Mouse (Mus musculus): ENCODE data around the gene Pdzd7.
A peak's percentile ranks its signal among the peaks of the same experiment; 100 is the strongest.

DNA sequence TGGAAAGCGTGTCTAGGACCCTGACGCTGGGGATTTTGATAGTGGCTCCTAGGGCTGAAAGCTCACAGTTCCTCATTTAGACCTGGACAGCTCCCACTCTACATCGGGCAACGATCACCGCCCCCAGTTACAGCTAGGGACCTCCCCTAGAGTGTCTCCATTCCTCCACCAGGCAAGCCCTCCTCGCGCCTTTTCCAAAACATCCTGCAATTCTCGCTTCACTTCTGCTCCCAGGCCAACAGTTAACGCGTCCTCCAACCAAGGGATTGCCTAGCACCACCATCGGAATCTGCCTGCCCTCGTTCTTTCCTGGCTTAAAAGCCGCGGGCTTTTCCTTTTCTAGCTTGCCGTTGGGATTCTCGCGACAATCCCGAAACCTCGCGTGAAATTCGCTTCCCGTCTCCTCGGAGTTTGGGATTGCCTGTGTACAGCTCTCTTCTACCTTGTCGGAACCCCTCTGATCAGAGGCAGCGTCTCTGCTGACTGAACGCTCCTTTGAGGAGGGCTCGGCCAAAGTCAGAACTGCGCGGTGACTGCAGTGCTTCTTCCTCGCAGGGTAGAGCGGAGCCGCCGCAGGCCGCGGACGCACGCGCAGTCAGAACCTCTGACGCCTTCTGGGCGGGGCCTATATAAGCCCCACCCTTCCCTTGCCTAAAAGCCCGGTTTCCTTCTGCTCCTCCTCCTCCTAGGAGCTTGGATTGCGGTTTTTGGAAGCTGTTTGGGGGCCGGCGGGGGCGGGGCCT, 29.2 kb upstream of the Pdzd7 start, which contains the start of gene Kazald1:
- peak; percentile 44; the same call in 1 of the 2 replicates for TF ChIP-seq POLR2A (IDR thresholded peaks at IDR 0.05; ENCODE audit: borderline replicate concordance, extremely low read depth, insufficient read depth, insufficient read length, poor library complexity, severe bottlenecking)
- TF ChIP-seq CTCF (IDR thresholded peaks at IDR 0.05; ENCODE audit: borderline replicate concordance, extremely low read depth, insufficient read depth, insufficient read length): no peak
